Mouse (Mus musculus): ENCODE results near the gene Olfr96.
A peak's percentile ranks its signal among the peaks of the same experiment; 100 is the strongest.

Olfr96 gene

DNA sequence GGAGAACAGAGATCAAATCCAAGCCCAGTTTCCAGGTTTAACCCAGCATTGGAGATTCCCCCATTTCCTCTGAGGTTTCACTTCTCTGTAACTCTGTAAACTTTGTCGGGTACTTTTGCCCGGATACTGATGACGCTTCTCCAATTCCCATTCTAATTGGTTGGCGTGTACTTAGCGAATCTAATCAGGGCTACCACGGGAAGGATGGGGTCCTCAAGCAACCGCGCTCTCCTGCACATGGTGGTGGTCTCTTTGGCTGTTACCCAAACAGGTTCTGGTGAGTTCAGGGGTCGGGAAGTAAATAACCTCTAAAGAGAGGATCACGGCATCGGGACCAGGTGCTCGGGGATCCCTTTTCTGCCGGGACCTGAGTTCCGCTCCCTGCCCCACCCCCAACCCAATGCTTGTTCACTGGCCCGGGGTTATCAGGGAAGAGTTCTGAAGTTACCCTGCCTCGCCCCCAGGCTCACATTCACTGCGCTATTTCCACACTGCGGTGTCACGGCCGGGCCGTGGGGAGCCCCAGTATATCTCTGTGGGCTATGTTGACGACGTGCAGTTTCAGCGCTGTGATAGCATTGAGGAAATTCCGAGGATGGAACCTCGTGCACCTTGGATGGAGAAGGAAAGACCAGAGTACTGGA is 50.2 kb downstream of the Olfr96 start, which contains the start of gene H2-M3:
Gene H2-M3, plus strand, starts transcription at position 163 of the 644 bp plus-strand sequence.
- DNase-seq (ENCODE audit: extremely low read depth, low read depth, low spot score): peak; percentile 1

GRCm38 (mm10) chr17:37270702-37271092 is 50.8 kb downstream of the Olfr96 start:
- no peak for DNase-seq (ENCODE audit: extremely low read depth, low read depth, low spot score)

DNA sequence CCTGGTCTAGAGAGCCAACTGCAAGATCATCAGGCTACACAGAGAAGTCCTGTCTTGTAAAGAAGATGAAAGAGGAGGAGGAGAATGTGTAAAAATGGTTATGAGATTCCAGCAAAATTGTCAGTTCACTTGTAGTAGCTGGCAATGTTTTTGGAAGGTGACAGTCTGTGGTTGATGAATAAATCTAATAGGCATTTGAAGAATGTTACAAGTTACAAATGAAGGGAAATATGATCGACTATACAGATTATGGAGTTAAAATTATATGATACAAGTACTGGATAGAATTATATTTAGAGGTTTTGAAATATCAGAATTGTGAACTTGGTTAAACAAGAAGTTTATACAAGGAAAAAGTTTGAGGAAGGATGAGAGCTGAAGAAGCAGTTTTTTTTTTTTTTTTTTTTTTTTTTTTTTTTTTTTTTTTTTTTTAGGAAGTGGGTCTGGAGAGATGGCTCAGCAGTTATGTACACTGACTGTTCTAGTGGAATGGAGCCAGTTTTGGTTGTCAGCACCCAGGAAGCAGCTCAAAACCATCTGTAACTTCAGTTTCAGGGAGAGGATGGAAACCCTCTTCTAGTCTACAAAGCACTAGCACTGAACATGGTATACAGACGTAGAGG is 55.8 kb downstream of the Olfr96 start:
- no peak for DNase-seq (ENCODE audit: extremely low read depth, low read depth, low spot score)
